Mouse (Mus musculus) G1E (cell line): Measurements from ENCODE around the gene Commd2. TPM values are rescaled to one million over a fixed set of nuclear protein-coding genes. Genes with fewer than 3 reads are reported as not detected.

Source experiments
- ATAC-seq: 2 replicates; pipeline ENCODE4 v1.8.0; 2016; ENCODE audit warnings: mild to moderate bottlenecking; ENCODE audit not compliant: insufficient number of reproducible peaks, poor library complexity, low FRiP score, severe bottlenecking; ENCODE audit errors: extremely low read depth
- DNase-seq: peaks from one replicate; pipeline ENCODE4 v3.0.0; 2012; ENCODE audit warnings: low spot score
- H3K27me3 ChIP-seq: 2 replicates; pipeline ENCODE4 v1.6.1; 2012; ENCODE audit warnings: mild to moderate bottlenecking, low read length, inconsistent platforms; ENCODE audit not compliant: insufficient read depth
- H3K36me3 ChIP-seq: replicated peaks from 2 replicates; pipeline ENCODE3; 2012; ENCODE audit warnings: mild to moderate bottlenecking, inconsistent platforms
- H3K4me1 ChIP-seq: 2 replicates; pipeline ENCODE4 v1.6.1; 2012; ENCODE audit warnings: low read depth, low read length, inconsistent platforms, mixed read lengths; ENCODE audit not compliant: insufficient read depth
- H3K4me3 ChIP-seq: 2 replicates; pipeline ENCODE4 v1.5.1; 2012; ENCODE audit warnings: low read depth, mild to moderate bottlenecking, inconsistent platforms, low read length, moderate library complexity, mixed read lengths
- H3K9me3 ChIP-seq: replicated peaks from 2 replicates; pipeline ENCODE4 v1.6.1; 2012; ENCODE audit warnings: inconsistent platforms
- CTCF ChIP-seq: IDR thresholded peaks from 2 replicates; pipeline ENCODE4 v1.5.1; 2012; ENCODE audit warnings: low read depth, low read length, inconsistent platforms, mixed read lengths
- GATA1 ChIP-seq: IDR thresholded peaks from 2 replicates; pipeline ENCODE4 v1.6.1; 2012; ENCODE audit warnings: borderline replicate concordance, low read length, inconsistent platforms, mixed read lengths
- GATA2 ChIP-seq: IDR thresholded peaks from 2 replicates; pipeline ENCODE4 v1.6.1; 2012; ENCODE audit warnings: low read depth, low read length, inconsistent platforms, borderline replicate concordance
- POLR2AphosphoS5 ChIP-seq: IDR thresholded peaks from 2 replicates; pipeline ENCODE4 v1.6.1; 2012; ENCODE audit warnings: low read depth, low read length, inconsistent platforms; ENCODE audit not compliant: insufficient replicate concordance
- TAL1 ChIP-seq: conservative IDR thresholded peaks from 2 replicates; pipeline ENCODE4 v1.6.1; 2012; ENCODE audit warnings: low read depth, low read length, inconsistent platforms, mixed read lengths
- polyA plus RNA-seq: library from polyadenylated mRNA; stranded (reverse); fragments of >175 nt; gene quantifications from 2 replicates; pipeline ENCODE4 v1.2.3, GENCODE M21; 2012
- total RNA-seq, 2 experiments: library from RNA; stranded (forward) in 1 of 2; stranded (reverse) in 1 of 2; fragments of 200-1000 nt in 1 of 2; fragments of >200 nt in 1 of 2; fragmentation: Nextera tagmentation in 1 of 2; gene quantifications; 2 replicates each; pipeline ENCODE4 v1.2.3; 2014 to 2017

The Commd2 gene
- total RNA-seq (2014; fragmentation: Nextera tagmentation) (15.4 and 20.2 TPM in 2 replicates), total RNA-seq (2017) (28.3 and 35.6 TPM in 2 replicates), polyA plus RNA-seq (30.9 and 33.0 TPM in 2 replicates)

GRCm38 (mm10) chr3:57651231-57651864 lies at the start of gene Commd2:
TSS of gene Commd2 (minus strand) at chr3:57651715.
- peak; percentile 98 for ATAC-seq

GRCm38 (mm10) chr3:57696779-57697178 lies 45.3 kb upstream of the Commd2 start:
- TF ChIP-seq GATA1 (no peak), CTCF (no peak), POLR2AphosphoS5 (no peak), GATA2 (no peak), TAL1 (no peak)
- ATAC-seq (no peak), DNase-seq (no peak)
- Histone ChIP-seq H3K36me3 (no peaks in the 10 kb centered on the region), H3K27me3 (no peaks in the 10 kb centered on the region), H3K4me1 (no peaks in the 10 kb centered on the region), H3K4me3 (no peak overlapping the region), H3K9me3 (no peaks in the 10 kb centered on the region)

More at GRCm38 (mm10) chr3:57651231-57651864, at the start of gene Commd2:
- no peak for TF ChIP-seq POLR2AphosphoS5
- no peak for TF ChIP-seq GATA2
- no peak for TF ChIP-seq GATA1
- peak; percentile 55 for DNase-seq
- Histone ChIP-seq H3K4me3 (peak within 1 kb of the TSS; percentile 89), H3K4me1 (peaks cover 8% of the 10 kb centered on the region; the same call in 1 of the 2 replicates), H3K36me3 (peaks cover 14% of the 10 kb centered on the region), H3K9me3 (no peaks in the 10 kb centered on the region), H3K27me3 (no peaks in the 10 kb centered on the region)

- no peak for ATAC-seq
Measured at GRCm38 (mm10) chr3:57696249-57696648, 44.7 kb upstream of the Commd2 start.

GRCm38 (mm10) chr3:57692719-57693118 lies 41.2 kb upstream of the Commd2 start, which contains the start of gene Ankub1:
TSS of gene Ankub1 (minus strand) at chr3:57692799.
- Histone ChIP-seq H3K36me3 (no peaks in the 10 kb centered on the region), H3K4me1 (no peaks in the 10 kb centered on the region), H3K27me3 (no peaks in the 10 kb centered on the region; the same call in 1 of the 2 replicates), H3K4me3 (no peak within 1 kb of the TSS), H3K9me3 (no peaks in the 10 kb centered on the region)
- ATAC-seq (no peak), DNase-seq (no peak)
- no peak for TF ChIP-seq CTCF
- no peak for TF ChIP-seq GATA1
- TF ChIP-seq TAL1, result no peak
- TF ChIP-seq GATA2, result no peak
- no peak for TF ChIP-seq POLR2AphosphoS5

More at GRCm38 (mm10) chr3:57696249-57696648, 44.7 kb upstream of the Commd2 start:
- no peaks in the 10 kb centered on the region for H3K36me3 ChIP-seq
- TF ChIP-seq POLR2AphosphoS5 (no peak), CTCF (no peak), TAL1 (no peak), GATA2 (no peak), GATA1 (no peak)
- H3K4me1 ChIP-seq, result no peaks in the 10 kb centered on the region
- no peak overlapping the region for H3K4me3 ChIP-seq
- H3K9me3 ChIP-seq, result no peaks in the 10 kb centered on the region
- no peaks in the 10 kb centered on the region for H3K27me3 ChIP-seq
- no peak for DNase-seq

- TF ChIP-seq TAL1, result no peak
- no peak for TF ChIP-seq POLR2AphosphoS5
- no peak for TF ChIP-seq CTCF
- no peak for TF ChIP-seq GATA1
- no peak for TF ChIP-seq GATA2
- Histone ChIP-seq H3K27me3 (no peaks in the 10 kb centered on the region; the same call in 1 of the 2 replicates), H3K36me3 (no peaks in the 10 kb centered on the region), H3K4me1 (no peaks in the 10 kb centered on the region), H3K4me3 (no peak overlapping the region), H3K9me3 (no peaks in the 10 kb centered on the region)
- DNase-seq, result no peak
- no peak for ATAC-seq
Measured at GRCm38 (mm10) chr3:57691772-57692171, 40.3 kb upstream of the Commd2 start.

- H3K27me3 ChIP-seq, result no peaks in the 10 kb centered on the region
- TF ChIP-seq GATA1, result no peak
- no peak for TF ChIP-seq CTCF
- no peaks in the 10 kb centered on the region for H3K9me3 ChIP-seq
- no peaks in the 10 kb centered on the region for H3K4me1 ChIP-seq
- no peaks in the 10 kb centered on the region for H3K36me3 ChIP-seq
- no peak for DNase-seq
- ATAC-seq, result no peak
- no peak overlapping the region for H3K4me3 ChIP-seq
Measured at GRCm38 (mm10) chr3:57677786-57678185, 26.3 kb upstream of the Commd2 start.
